Mouse (Mus musculus) forebrain, embryonic 14.5 days (tissue): Measurements from ENCODE around the gene Unc45b. TPM values are rescaled to one million over a fixed set of nuclear protein-coding genes. Genes with fewer than 3 reads are reported as not detected.
A peak's percentile ranks its signal among the peaks of the same experiment; 100 is the strongest.

Experiments used
- ATAC-seq: fragments of 200-750 bp; cut with Nextera tagmentation; 2 replicates; pipeline ENCODE4 v1.8.0; 2017; ENCODE audit warnings: mild to moderate bottlenecking, moderate library complexity
- DNase-seq: peaks from one replicate; pipeline ENCODE4 v3.0.0-alpha.2; 2015; ENCODE audit warnings: low spot score
- H3K27ac ChIP-seq: fragments of 300-500 bp; sonication (generic); 2 replicates; pipeline ENCODE4 v1.5.1; 2014; ENCODE audit warnings: low read depth, mild to moderate bottlenecking, control low read depth, low read length, moderate library complexity
- H3K27me3 ChIP-seq: fragments of 300-500 bp; sonication (generic); replicated peaks from 2 replicates; pipeline ENCODE4 v1.6.1; 2014; ENCODE audit warnings: low read length, control low read depth, mixed read lengths; ENCODE audit not compliant: control insufficient read depth, insufficient read depth
- H3K36me3 ChIP-seq: fragments of 300-500 bp; sonication (generic); 2 replicates; pipeline ENCODE4 v1.6.1; 2014; ENCODE audit warnings: low read length, control low read depth; ENCODE audit not compliant: control insufficient read depth, insufficient read depth
- H3K4me1 ChIP-seq: fragments of 300-500 bp; sonication (generic); 2 replicates; pipeline ENCODE4 v1.6.1; 2014; ENCODE audit warnings: antibody characterized with exemption, low read length, control low read depth; ENCODE audit not compliant: control insufficient read depth, insufficient read depth
- H3K4me2 ChIP-seq: fragments of 300-500 bp; sonication (generic); 2 replicates; pipeline ENCODE4 v1.6.1; 2014; ENCODE audit warnings: mild to moderate bottlenecking, control low read depth, low read length
- H3K4me3 ChIP-seq: fragments of 300-500 bp; sonication (generic); 2 replicates; pipeline ENCODE4 v1.5.1; 2014; ENCODE audit warnings: low read depth, low read length, control low read depth
- H3K9ac ChIP-seq: fragments of 300-500 bp; sonication (generic); 2 replicates; pipeline ENCODE4 v1.6.1; 2014; ENCODE audit warnings: mild to moderate bottlenecking, low read length, control low read depth, moderate library complexity
- H3K9me3 ChIP-seq: fragments of 300-500 bp; sonication (generic); replicated peaks from 2 replicates; pipeline ENCODE4 v1.6.1; 2016; ENCODE audit warnings: low read length, control low read depth, mixed read lengths; ENCODE audit not compliant: control insufficient read depth
- WGBS: fragments of 180-500 bp; shearing (Covaris S2); extraction: QIAGEN DNeasy Blood & Tissue Kit; methylation state at CpG from one replicate; pipeline ENCODE4 v1.1.7; 2014; 5-methylcytosine and 5-hydroxymethylcytosine counted together
- polyA plus RNA-seq: library from polyadenylated mRNA; unstranded; fragments of >200 nt; fragmentation: Nextera tagmentation; extraction: Ambion mirVana; gene quantifications from 2 replicates; pipeline ENCODE4 v1.2.1, GENCODE M21; 2014

The Unc45b gene
- polyA plus RNA-seq: 0.38 and 1.1 TPM in 2 replicates

DNA sequence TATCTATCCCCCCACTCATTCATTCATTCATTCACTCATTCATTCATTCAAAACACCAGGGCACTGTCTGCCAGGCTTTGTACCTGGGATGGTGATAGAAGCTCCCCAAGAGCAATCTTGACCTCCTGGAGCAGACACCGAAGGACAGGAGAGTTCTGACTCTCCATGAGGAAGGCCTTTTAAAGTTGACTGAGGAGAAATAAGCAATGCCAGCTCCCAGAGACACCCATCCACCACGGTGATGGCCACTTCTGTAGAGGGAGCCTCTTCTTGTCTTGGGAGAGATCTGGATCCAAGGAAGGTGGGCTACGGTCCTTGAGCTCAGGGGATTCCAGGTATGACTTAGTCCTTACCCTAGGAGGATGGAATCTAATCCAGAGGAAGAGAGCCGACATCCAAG, at the start of gene Unc45b:
TSS of gene Unc45b (plus strand) at position 301 of the 400 bp plus-strand sequence.
- H3K36me3 ChIP-seq: peaks cover 11% of the 10 kb centered on the region
- WGBS: 90% methylated on average over 4 of the region's 4 CpGs
- H3K9me3 ChIP-seq: no peaks in the 10 kb centered on the region
- no peak for DNase-seq
- ATAC-seq: no peak
- no peaks in the 10 kb centered on the region for H3K27me3 ChIP-seq
- no peak within 1 kb of the TSS for H3K27ac ChIP-seq
- no peak within 1 kb of the TSS for H3K9ac ChIP-seq
- H3K4me1 ChIP-seq: peaks cover 4% of the 10 kb centered on the region; the same call in 1 of the 2 replicates
- no peak within 1 kb of the TSS for H3K4me2 ChIP-seq
- H3K4me3 ChIP-seq: no peak within 1 kb of the TSS

- DNase-seq (no peak), ATAC-seq (no peak)
- peaks cover 31% of the 10 kb centered on the region for H3K4me1 ChIP-seq
- no peak overlapping the region for H3K9ac ChIP-seq
- H3K4me3 ChIP-seq: no peak overlapping the region
- H3K27ac ChIP-seq: no peak overlapping the region
- 85% methylated on average over 6 of the region's 6 CpGs for WGBS
- H3K27me3 ChIP-seq: no peaks in the 10 kb centered on the region
- H3K36me3 ChIP-seq: no peaks in the 10 kb centered on the region
- no peak overlapping the region for H3K4me2 ChIP-seq
- H3K9me3 ChIP-seq: no peaks in the 10 kb centered on the region
Observed at GRCm38 (mm10) chr11:82860759-82861158, 49.6 kb upstream of the Unc45b start.

- peaks cover 26% of the 10 kb centered on the region for H3K4me1 ChIP-seq
- no peak overlapping the region for H3K4me3 ChIP-seq
- H3K27ac ChIP-seq: 0 out of 2 replicates have a peak overlapping the region, but pooled peaks have one; percentile 76
- no peak for DNase-seq
- no peak for ATAC-seq
- 46% methylated on average over 8 of the region's 8 CpGs for WGBS
- H3K36me3 ChIP-seq: no peaks in the 10 kb centered on the region
- H3K9me3 ChIP-seq: no peaks in the 10 kb centered on the region
- no peak overlapping the region for H3K4me2 ChIP-seq
- no peak overlapping the region for H3K9ac ChIP-seq
- H3K27me3 ChIP-seq: no peaks in the 10 kb centered on the region
Observed at GRCm38 (mm10) chr11:82861558-82861957, 48.8 kb upstream of the Unc45b start.

GRCm38 (mm10) chr11:82862638-82863037, 47.7 kb upstream of the Unc45b start:
- Histone ChIP-seq H3K27me3 (no peaks in the 10 kb centered on the region), H3K9me3 (no peaks in the 10 kb centered on the region), H3K27ac (peak overlapping the region; percentile 76), H3K4me1 (peaks cover 30% of the 10 kb centered on the region), H3K4me2 (0 out of 2 replicates have a peak overlapping the region, but pooled peaks have one; percentile 1), H3K4me3 (no peak overlapping the region), H3K9ac (no peak overlapping the region), H3K36me3 (no peaks in the 10 kb centered on the region)
- DNase-seq: no peak
- WGBS: 14% methylated on average over 9 of the region's 9 CpGs
- ATAC-seq: peak; percentile 24; the same call in 1 of the 2 replicates

- 4% methylated on average over 2 of the region's 2 CpGs for WGBS
- H3K9ac ChIP-seq: no peak overlapping the region
- no peak overlapping the region for H3K4me3 ChIP-seq
- ATAC-seq (peak; percentile 81), DNase-seq (peak; percentile 73)
- peaks cover 30% of the 10 kb centered on the region for H3K4me1 ChIP-seq
- H3K27ac ChIP-seq: peak overlapping the region; percentile 81
- no peaks in the 10 kb centered on the region for H3K36me3 ChIP-seq
- no peaks in the 10 kb centered on the region for H3K27me3 ChIP-seq
- no peaks in the 10 kb centered on the region for H3K9me3 ChIP-seq
- 0 out of 2 replicates have a peak overlapping the region, but pooled peaks have one; percentile 1 for H3K4me2 ChIP-seq
Observed at GRCm38 (mm10) chr11:82863059-82863458, 47.3 kb upstream of the Unc45b start.

DNA sequence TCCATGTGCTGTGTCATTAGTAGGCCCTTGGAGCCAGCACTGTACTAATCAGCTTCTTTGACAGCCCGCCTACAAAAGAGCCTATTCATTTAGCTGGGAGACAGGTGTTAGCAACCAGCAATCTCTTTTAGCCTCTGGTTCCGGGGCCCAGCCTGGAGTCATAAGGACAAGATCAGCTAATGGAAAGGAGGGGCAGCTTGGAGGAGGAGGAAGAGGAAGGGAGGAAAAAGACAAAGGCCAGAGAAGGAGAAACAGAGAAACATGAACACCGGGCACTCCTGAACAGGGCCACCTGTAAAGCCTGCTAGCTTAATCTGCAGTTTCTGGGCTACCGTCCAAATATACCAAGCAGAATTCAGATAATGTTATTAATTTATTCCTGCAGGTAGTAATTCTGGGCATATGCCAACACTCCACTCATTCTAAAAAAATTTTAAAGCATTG, 46.8 kb upstream of the Unc45b start:
- H3K4me1 ChIP-seq: peaks cover 30% of the 10 kb centered on the region
- no peak overlapping the region for H3K4me3 ChIP-seq
- DNase-seq (peak; percentile 77), ATAC-seq (peak; percentile 84)
- no peaks in the 10 kb centered on the region for H3K36me3 ChIP-seq
- no peak overlapping the region for H3K9ac ChIP-seq
- H3K9me3 ChIP-seq: no peaks in the 10 kb centered on the region
- H3K4me2 ChIP-seq: no peak overlapping the region
- H3K27me3 ChIP-seq: no peaks in the 10 kb centered on the region
- WGBS: 8% methylated on average over 4 of the region's 4 CpGs
- peak overlapping the region; percentile 81 for H3K27ac ChIP-seq

DNA sequence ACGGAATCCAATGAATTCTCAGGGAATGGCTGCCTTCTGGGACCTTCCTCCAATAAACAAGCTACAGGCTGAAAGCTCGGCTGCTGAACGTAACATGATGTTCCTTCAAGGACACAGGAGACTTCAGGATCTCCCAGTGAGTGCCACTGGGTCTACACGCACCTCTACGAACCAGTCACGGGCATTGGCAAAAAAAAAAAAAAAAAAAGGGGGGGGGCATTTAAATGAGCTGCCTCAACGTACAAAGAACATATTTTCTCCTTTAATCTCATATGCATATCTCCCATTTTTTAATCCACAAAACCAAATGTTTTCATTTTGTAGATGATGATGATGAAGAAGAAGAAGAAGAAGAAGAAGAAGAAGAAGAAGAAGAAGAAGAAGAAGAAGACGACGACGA, 44.4 kb upstream of the Unc45b start:
- 86% methylated on average over 10 of the region's 10 CpGs for WGBS

DNA sequence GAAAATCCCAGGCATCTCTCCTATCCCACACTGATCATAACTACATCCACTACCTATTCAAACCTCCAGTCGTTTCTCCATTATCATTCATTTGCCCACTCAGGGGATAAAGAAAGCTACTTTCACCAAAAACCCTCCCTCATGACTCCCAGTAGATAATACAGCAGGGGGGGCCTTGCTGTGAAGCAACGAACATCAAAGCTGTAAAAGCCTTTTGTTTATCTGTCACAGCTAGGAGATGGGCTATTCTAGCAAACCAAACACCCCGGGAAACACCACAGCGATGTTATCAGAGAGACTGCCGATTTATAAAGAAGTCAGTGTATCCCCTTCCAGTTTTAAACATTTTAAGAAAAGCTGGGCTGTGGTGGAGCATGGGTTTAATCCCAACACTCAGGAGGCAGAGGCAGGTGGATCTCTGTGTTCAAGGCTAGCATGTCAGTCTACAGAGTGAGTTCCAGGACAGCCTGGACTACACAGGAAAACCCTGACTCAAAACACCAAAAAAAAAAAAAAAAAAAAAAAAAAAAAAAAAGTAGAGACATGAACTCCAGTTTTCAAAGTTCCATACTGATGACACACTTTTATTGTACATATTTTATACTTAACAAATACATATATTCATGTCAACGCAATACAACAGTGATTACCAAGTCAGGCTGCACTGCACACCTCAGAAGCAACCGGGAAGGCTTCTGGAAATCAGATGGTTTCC, 43.3 kb upstream of the Unc45b start:
- DNase-seq: no peak
- Histone ChIP-seq H3K4me2 (no peak overlapping the region), H3K9ac (no peak overlapping the region), H3K4me3 (no peak overlapping the region), H3K27me3 (no peaks in the 10 kb centered on the region), H3K4me1 (peaks cover 25% of the 10 kb centered on the region), H3K9me3 (no peaks in the 10 kb centered on the region), H3K36me3 (no peaks in the 10 kb centered on the region), H3K27ac (no peak overlapping the region)
- 29% methylated on average over 7 of the region's 7 CpGs for WGBS
- ATAC-seq: no peak

More for the DNA sequence above, 44.4 kb upstream of the Unc45b start:
- Histone ChIP-seq H3K4me3 (no peak overlapping the region), H3K36me3 (no peaks in the 10 kb centered on the region), H3K4me1 (peaks cover 30% of the 10 kb centered on the region), H3K9ac (no peak overlapping the region), H3K4me2 (no peak overlapping the region), H3K27me3 (no peaks in the 10 kb centered on the region), H3K9me3 (no peaks in the 10 kb centered on the region), H3K27ac (no peak overlapping the region)
- no peak for ATAC-seq
- DNase-seq: no peak

DNA sequence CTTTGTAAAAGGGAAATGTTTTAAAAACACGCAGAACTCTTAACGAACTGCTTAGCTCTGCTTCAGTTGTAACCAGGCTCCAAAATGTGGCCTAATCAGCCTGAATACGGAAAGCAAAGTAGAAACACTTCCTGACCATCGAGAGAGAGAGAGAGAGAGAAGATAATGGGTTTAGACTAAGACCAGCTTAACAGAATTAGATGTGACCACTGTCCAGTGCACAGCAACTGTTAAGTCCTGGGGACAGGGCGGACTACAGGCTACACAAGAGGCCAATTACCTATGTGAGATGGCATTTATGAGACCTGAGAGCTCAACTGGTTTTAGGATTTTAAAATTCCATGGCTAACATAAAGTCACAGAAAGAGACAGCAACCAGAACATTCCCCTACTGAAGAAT, 42.4 kb upstream of the Unc45b start:
- Histone ChIP-seq H3K4me3 (no peak overlapping the region), H3K4me2 (no peak overlapping the region), H3K4me1 (peaks cover 15% of the 10 kb centered on the region), H3K27me3 (no peaks in the 10 kb centered on the region), H3K9me3 (no peaks in the 10 kb centered on the region), H3K9ac (no peak overlapping the region), H3K36me3 (no peaks in the 10 kb centered on the region), H3K27ac (no peak overlapping the region)
- 36% methylated on average over 5 of the region's 5 CpGs for whole genome bisulfite sequencing
- ATAC-seq (no peak), DNase-seq (no peak)
